Mouse (Mus musculus) embryonic facial prominence, embryonic 10.5 days (tissue): ENCODE results near the gene Washc1. TPM values are rescaled to one million over a fixed set of nuclear protein-coding genes. Genes with fewer than 3 reads are reported as not detected.

ENCODE experiments used
- polyA plus RNA-seq: library from polyadenylated mRNA; unstranded; fragments of >200 nt; fragmentation: Nextera tagmentation; extraction: Ambion mirVana; gene quantifications from 2 replicates; pipeline ENCODE4 v1.2.1, GENCODE M21; 2016

Washc1 gene
- polyA plus RNA-seq, 1 experiment from 2014 or later: 34.0 TPM

Other genes starting within 250 kb of the Washc1 start
- 58.5 and 61.3 TPM in 2 replicates for gene Ralbp1, start 225.7 kb upstream of the Washc1 start, polyA plus RNA-seq
- gene Twsg1, start 160.3 kb upstream of the Washc1 start, polyA plus RNA-seq: 88.5 and 90.7 TPM in 2 replicates
- gene Ankrd12, start 34.5 kb upstream of the Washc1 start, polyA plus RNA-seq: 16.1 and 19.2 TPM in 2 replicates
- 302 and 311 TPM in 2 replicates for gene Ndufv2, start 10.0 kb upstream of the Washc1 start, polyA plus RNA-seq
- gene Ddx11, start 12.0 kb downstream of the Washc1 start, polyA plus RNA-seq: 37.5 and 41.8 TPM in 2 replicates